Mouse (Mus musculus): ENCODE measurements around the gene Tctex1d4. TPM values are rescaled to one million over a fixed set of nuclear protein-coding genes. Genes with fewer than 3 reads are reported as not detected.

Tctex1d4 gene
- not detected in 2 replicates for polyA plus RNA-seq (2015; fragmentation: Nextera tagmentation; extraction: Ambion mirVana)

- 85% methylated on average over 9 of the region's 9 CpGs for WGBS
Observed at GRCm38 (mm10) chr4:117126675-117127290, at the start of gene Tctex1d4. Tctex1d4 (plus strand) TSS chr4:117126794.

GRCm38 (mm10) chr4:117087948-117088640 is 38.5 kb upstream of the Tctex1d4 start:
- ATAC-seq (ENCODE audit: insufficient number of reproducible peaks, insufficient read depth, low FRiP score, low TSS enrichment, low read depth), result no peak
- Histone ChIP-seq H3K9ac (no peak overlapping the region), H3K4me1 (peaks cover 4% of the 10 kb centered on the region; the same call in 1 of the 2 replicates), H3K4me3 (no peak overlapping the region), H3K27me3 (no peaks in the 10 kb centered on the region), H3K36me3 (peaks cover 27% of the 10 kb centered on the region), H3K27ac (no peak overlapping the region), H3K4me2 (no peak overlapping the region), H3K9me3 (no peaks in the 10 kb centered on the region)
- WGBS, result 73% methylated on average over 7 of the region's 7 CpGs

More at GRCm38 (mm10) chr4:117126675-117127290, at the start of gene Tctex1d4:
- ATAC-seq (ENCODE audit: insufficient number of reproducible peaks, insufficient read depth, low FRiP score, low TSS enrichment, low read depth), result no peak
- no peak within 1 kb of the TSS for H3K4me3 ChIP-seq
- H3K4me2 ChIP-seq, result peak within 1 kb of the TSS; percentile 25; the same call in 1 of the 2 replicates
- H3K9ac ChIP-seq, result peak within 1 kb of the TSS; percentile 47
- H3K4me1 ChIP-seq, result peaks cover 23% of the 10 kb centered on the region
- no peaks in the 10 kb centered on the region for H3K9me3 ChIP-seq
- peaks cover 16% of the 10 kb centered on the region for H3K36me3 ChIP-seq
- peaks cover 11% of the 10 kb centered on the region for H3K27me3 ChIP-seq
- peak within 1 kb of the TSS; percentile 86 for H3K27ac ChIP-seq

- Histone ChIP-seq H3K9me3 (no peaks in the 10 kb centered on the region), H3K36me3 (peaks cover 14% of the 10 kb centered on the region), H3K27ac (no peak overlapping the region), H3K9ac (no peak overlapping the region), H3K4me1 (peaks cover 10% of the 10 kb centered on the region), H3K4me3 (no peak overlapping the region), H3K4me2 (no peak overlapping the region), H3K27me3 (no peaks in the 10 kb centered on the region)
- WGBS, result 79% methylated on average over 7 of the region's 7 CpGs
- no peak for ATAC-seq (ENCODE audit: insufficient number of reproducible peaks, insufficient read depth, low FRiP score, low TSS enrichment, low read depth)
Observed at GRCm38 (mm10) chr4:117090586-117090985, 36.0 kb upstream of the Tctex1d4 start.

GRCm38 (mm10) chr4:117094626-117095361 is 31.8 kb upstream of the Tctex1d4 start:
- Histone ChIP-seq H3K9ac (no peak overlapping the region), H3K4me3 (no peak overlapping the region), H3K9me3 (no peaks in the 10 kb centered on the region), H3K4me1 (peaks cover 41% of the 10 kb centered on the region), H3K27ac (no peak overlapping the region), H3K27me3 (no peaks in the 10 kb centered on the region), H3K36me3 (no peaks in the 10 kb centered on the region), H3K4me2 (no peak overlapping the region)
- WGBS, result 80% methylated on average over 3 of the region's 3 CpGs
- ATAC-seq (ENCODE audit: insufficient number of reproducible peaks, insufficient read depth, low FRiP score, low TSS enrichment, low read depth), result no peak

GRCm38 (mm10) chr4:117095551-117096452 is 30.8 kb upstream of the Tctex1d4 start, which contains the start of gene Ptch2:
Ptch2 (plus strand) TSS chr4:117096075.
- H3K4me1 ChIP-seq, result peaks cover 48% of the 10 kb centered on the region
- H3K36me3 ChIP-seq, result peaks cover 6% of the 10 kb centered on the region; the same call in 1 of the 2 replicates
- ATAC-seq (ENCODE audit: insufficient number of reproducible peaks, insufficient read depth, low FRiP score, low TSS enrichment, low read depth), result peak; percentile 61; the same call in 1 of the 2 replicates
- under 1% methylated on average over 48 of the region's 50 CpGs for WGBS
- peak within 1 kb of the TSS; percentile 65 for H3K4me3 ChIP-seq
- peak within 1 kb of the TSS; percentile 78 for H3K27ac ChIP-seq
- no peaks in the 10 kb centered on the region for H3K27me3 ChIP-seq
- H3K4me2 ChIP-seq, result peak within 1 kb of the TSS; percentile 96
- no peaks in the 10 kb centered on the region for H3K9me3 ChIP-seq
- H3K9ac ChIP-seq, result peak within 1 kb of the TSS; percentile 74

GRCm38 (mm10) chr4:117096666-117097065 is 29.9 kb upstream of the Tctex1d4 start:
- Histone ChIP-seq H3K27ac (peak overlapping the region; percentile 78), H3K9me3 (no peaks in the 10 kb centered on the region), H3K36me3 (peaks cover 7% of the 10 kb centered on the region; the same call in 1 of the 2 replicates), H3K27me3 (no peaks in the 10 kb centered on the region), H3K9ac (peak overlapping the region; percentile 74), H3K4me3 (peak overlapping the region; percentile 65), H3K4me2 (peak overlapping the region; percentile 96), H3K4me1 (peaks cover 57% of the 10 kb centered on the region)
- WGBS, result 12% methylated on average over 5 of the region's 5 CpGs
- ATAC-seq (ENCODE audit: insufficient number of reproducible peaks, insufficient read depth, low FRiP score, low TSS enrichment, low read depth), result no peak

GRCm38 (mm10) chr4:117097969-117098763 is 28.4 kb upstream of the Tctex1d4 start:
- WGBS, result 31% methylated on average over 8 of the region's 8 CpGs
- Histone ChIP-seq H3K27ac (peak overlapping the region; percentile 78), H3K36me3 (peaks cover 7% of the 10 kb centered on the region; the same call in 1 of the 2 replicates), H3K4me2 (peak overlapping the region; percentile 96), H3K9me3 (no peaks in the 10 kb centered on the region), H3K9ac (peak overlapping the region; percentile 28), H3K27me3 (no peaks in the 10 kb centered on the region), H3K4me1 (peaks cover 59% of the 10 kb centered on the region), H3K4me3 (peak overlapping the region; percentile 65)
- ATAC-seq (ENCODE audit: insufficient number of reproducible peaks, insufficient read depth, low FRiP score, low TSS enrichment, low read depth), result peak; percentile 60

GRCm38 (mm10) chr4:117098764-117099036 is 27.9 kb upstream of the Tctex1d4 start:
- H3K27ac ChIP-seq, result peak overlapping the region; percentile 78
- H3K36me3 ChIP-seq, result peaks cover 7% of the 10 kb centered on the region; the same call in 1 of the 2 replicates
- no peaks in the 10 kb centered on the region for H3K9me3 ChIP-seq
- peak overlapping the region; percentile 96 for H3K4me2 ChIP-seq
- WGBS, result 53% methylated on average over 2 of the region's 2 CpGs
- ATAC-seq (ENCODE audit: insufficient number of reproducible peaks, insufficient read depth, low FRiP score, low TSS enrichment, low read depth), result no peak
- peak overlapping the region; percentile 28 for H3K9ac ChIP-seq
- H3K4me1 ChIP-seq, result peaks cover 62% of the 10 kb centered on the region
- peak overlapping the region; percentile 65 for H3K4me3 ChIP-seq
- no peaks in the 10 kb centered on the region for H3K27me3 ChIP-seq

- H3K4me2 ChIP-seq, result no peak overlapping the region; the same call in 1 of the 2 replicates
- no peaks in the 10 kb centered on the region for H3K9me3 ChIP-seq
- H3K27ac ChIP-seq, result no peak overlapping the region
- H3K27me3 ChIP-seq, result no peaks in the 10 kb centered on the region; the same call in 1 of the 2 replicates
- H3K36me3 ChIP-seq, result peaks cover 11% of the 10 kb centered on the region
- 57% methylated on average over 4 of the region's 4 CpGs for WGBS
- H3K4me1 ChIP-seq, result peaks cover 76% of the 10 kb centered on the region
- H3K9ac ChIP-seq, result no peak overlapping the region
- ATAC-seq (ENCODE audit: insufficient number of reproducible peaks, insufficient read depth, low FRiP score, low TSS enrichment, low read depth), result no peak
- no peak overlapping the region for H3K4me3 ChIP-seq
Observed at GRCm38 (mm10) chr4:117100036-117100435, 26.6 kb upstream of the Tctex1d4 start.

- Histone ChIP-seq H3K4me3 (no peak overlapping the region), H3K27ac (no peak overlapping the region), H3K9ac (no peak overlapping the region), H3K9me3 (no peaks in the 10 kb centered on the region), H3K4me2 (no peak overlapping the region), H3K36me3 (peaks cover 14% of the 10 kb centered on the region), H3K27me3 (no peaks in the 10 kb centered on the region; the same call in 1 of the 2 replicates), H3K4me1 (peaks cover 74% of the 10 kb centered on the region)
- ATAC-seq (ENCODE audit: insufficient number of reproducible peaks, insufficient read depth, low FRiP score, low TSS enrichment, low read depth), result no peak
- 39% methylated on average over 7 of the region's 7 CpGs for WGBS
Observed at GRCm38 (mm10) chr4:117101218-117101617, 25.4 kb upstream of the Tctex1d4 start.
